Mouse (Mus musculus): ENCODE results near the gene Llph. TPM values are rescaled to one million over a fixed set of nuclear protein-coding genes. Genes with fewer than 3 reads are reported as not detected.

The Llph gene
- polyA plus RNA-seq, 1 experiment from 2014 or later = 47.8 TPM

DNA sequence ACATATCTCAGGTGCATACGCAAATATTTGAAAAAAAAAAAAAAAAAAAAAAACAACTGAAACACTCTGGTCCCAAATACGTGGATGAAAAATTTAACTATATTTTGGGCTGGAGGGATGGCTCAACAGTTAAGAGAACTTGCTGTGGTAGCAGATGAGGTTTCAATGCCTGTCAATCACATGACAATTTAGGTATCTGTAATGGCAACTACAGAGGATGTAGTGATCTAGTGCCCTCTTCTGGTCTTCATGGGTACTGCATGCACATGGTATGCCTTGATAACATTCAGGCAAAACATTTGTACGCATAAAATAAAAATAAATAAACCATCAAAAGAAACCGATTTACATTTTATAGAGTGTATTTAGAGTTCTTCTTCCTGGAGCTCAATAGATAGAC, 43.9 kb downstream of the Llph start:
- no peaks in the 10 kb centered on the region for H3K27me3 ChIP-seq (ENCODE audit: insufficient read depth, poor library complexity, severe bottlenecking)
- no peaks in the 10 kb centered on the region for H3K36me3 ChIP-seq
- H3K4me3 ChIP-seq = no peak overlapping the region
- H3K4me1 ChIP-seq = peaks cover 25% of the 10 kb centered on the region
- H3K27ac ChIP-seq = no peak overlapping the region
- H3K9me3 ChIP-seq = no peaks in the 10 kb centered on the region
- 73% methylated on average over 4 of the region's 4 CpGs for WGBS
- DNase-seq (ENCODE audit: low spot score) = no peak

DNA sequence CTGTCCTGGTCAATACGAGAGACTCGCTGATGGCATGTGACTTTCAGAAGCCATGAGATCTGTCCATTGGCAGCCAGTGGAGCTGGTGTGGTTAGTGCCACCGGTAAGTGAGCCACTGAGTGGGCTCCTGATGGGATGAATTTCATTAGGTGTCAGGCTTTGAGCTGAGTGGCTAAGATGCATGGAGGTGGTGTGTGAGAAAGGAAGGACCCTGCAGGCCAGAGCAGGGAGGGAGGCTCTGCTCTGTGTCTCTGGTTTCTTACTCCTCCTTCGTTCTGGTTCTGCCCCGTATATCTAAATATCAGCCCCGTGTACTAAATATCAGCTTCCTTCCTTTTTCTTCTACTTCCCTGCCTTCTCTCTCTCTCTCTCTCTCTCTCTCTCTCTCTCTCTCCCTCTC, 44.4 kb downstream of the Llph start:
- H3K9me3 ChIP-seq = no peaks in the 10 kb centered on the region
- no peaks in the 10 kb centered on the region for H3K27me3 ChIP-seq (ENCODE audit: insufficient read depth, poor library complexity, severe bottlenecking)
- no peaks in the 10 kb centered on the region for H3K36me3 ChIP-seq
- H3K4me3 ChIP-seq = no peak overlapping the region
- no peak for DNase-seq (ENCODE audit: low spot score)
- 53% methylated on average over 6 of the region's 6 CpGs for WGBS
- H3K27ac ChIP-seq = peak overlapping the region; percentile 78; the same call in 1 of the 2 replicates
- H3K4me1 ChIP-seq = peaks cover 25% of the 10 kb centered on the region

DNA sequence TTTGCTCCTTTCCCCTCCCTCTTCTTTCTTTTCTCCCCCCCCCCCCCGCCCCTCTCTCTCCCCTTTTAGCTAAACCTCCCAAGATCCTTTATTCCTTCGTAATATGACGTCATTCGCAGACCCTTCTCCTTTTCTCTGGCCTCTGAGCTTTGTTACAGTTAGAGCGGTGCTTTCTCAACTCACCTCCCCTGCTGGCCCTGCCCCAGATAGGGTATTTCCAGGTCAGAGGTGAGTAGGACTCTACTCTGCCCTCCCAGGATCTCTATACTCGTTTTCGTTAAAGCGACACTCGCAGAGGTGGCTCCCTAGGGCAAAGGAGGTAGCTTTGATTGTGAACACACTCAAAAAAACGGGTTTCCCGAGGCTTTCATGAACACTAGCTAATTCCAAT, 45.0 kb downstream of the Llph start:
- H3K27ac ChIP-seq = peak overlapping the region; percentile 78

DNA sequence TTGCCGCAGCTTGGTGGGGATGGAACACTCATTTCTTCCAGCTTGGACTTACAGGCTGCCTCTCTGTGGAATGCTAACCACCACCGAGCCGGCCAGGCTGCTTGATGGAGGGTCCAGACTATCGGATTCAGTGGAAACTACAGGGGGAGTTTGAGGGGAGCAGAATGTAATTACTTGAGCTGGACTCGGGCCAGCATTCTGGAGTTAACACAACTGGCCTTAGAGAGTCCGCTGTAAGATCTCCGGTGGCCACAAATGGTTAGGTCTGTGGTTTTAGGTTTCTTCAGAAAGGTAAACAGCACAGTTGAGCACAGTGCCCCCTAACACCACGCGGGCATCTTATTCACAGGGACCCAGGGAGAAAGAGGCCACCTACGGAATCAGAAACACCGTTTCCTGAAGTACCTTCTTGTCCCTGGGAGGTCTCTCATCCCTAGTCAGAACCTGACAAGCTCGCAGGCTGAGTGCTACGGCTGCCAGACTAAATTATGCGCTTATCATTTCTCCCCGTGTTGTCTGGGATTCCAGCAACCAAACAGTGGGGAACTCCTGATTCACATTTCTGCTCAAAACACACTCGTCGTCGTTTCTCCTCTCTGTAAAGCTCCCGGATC, 45.5 kb downstream of the Llph start:
- peaks cover 35% of the 10 kb centered on the region for H3K4me1 ChIP-seq
- H3K4me3 ChIP-seq = peak overlapping the region; percentile 46
- peak overlapping the region; percentile 78 for H3K27ac ChIP-seq
- DNase-seq (ENCODE audit: low spot score) = no peak
- no peaks in the 10 kb centered on the region for H3K27me3 ChIP-seq (ENCODE audit: insufficient read depth, poor library complexity, severe bottlenecking)
- WGBS = 9% methylated on average over 19 of the region's 19 CpGs
- no peaks in the 10 kb centered on the region for H3K36me3 ChIP-seq
- H3K9me3 ChIP-seq = no peaks in the 10 kb centered on the region

More for the DNA sequence above, 45.0 kb downstream of the Llph start:
- no peaks in the 10 kb centered on the region for H3K36me3 ChIP-seq
- peaks cover 30% of the 10 kb centered on the region for H3K4me1 ChIP-seq
- 13% methylated on average over 10 of the region's 11 CpGs for WGBS
- H3K4me3 ChIP-seq = peak overlapping the region; percentile 46
- no peaks in the 10 kb centered on the region for H3K27me3 ChIP-seq (ENCODE audit: insufficient read depth, poor library complexity, severe bottlenecking)
- DNase-seq (ENCODE audit: low spot score) = no peak
- H3K9me3 ChIP-seq = no peaks in the 10 kb centered on the region

DNA sequence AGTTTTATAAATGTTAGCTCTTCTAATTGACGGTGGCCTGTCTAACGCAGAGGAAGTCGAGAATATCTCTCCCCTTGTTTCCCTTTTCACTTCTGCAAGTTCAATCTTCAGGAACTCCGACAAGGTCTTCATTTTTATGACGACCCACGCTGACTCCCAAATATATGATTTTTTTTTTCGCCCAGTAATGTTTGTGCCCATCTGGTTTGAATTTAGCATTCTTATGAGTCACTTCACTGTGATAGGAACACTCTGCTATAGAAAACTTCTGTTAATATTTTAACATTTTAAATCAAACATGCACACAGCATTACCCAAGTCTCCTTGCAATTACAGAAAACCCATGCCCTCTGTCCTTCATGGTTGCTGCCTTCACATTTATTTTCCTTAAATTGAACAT, 46.5 kb downstream of the Llph start:
- H3K4me3 ChIP-seq = no peak overlapping the region
- H3K9me3 ChIP-seq = no peaks in the 10 kb centered on the region
- WGBS = 85% methylated on average over 7 of the region's 7 CpGs
- H3K27ac ChIP-seq = no peak overlapping the region
- no peak for DNase-seq (ENCODE audit: low spot score)
- H3K4me1 ChIP-seq = peaks cover 32% of the 10 kb centered on the region
- H3K36me3 ChIP-seq = no peaks in the 10 kb centered on the region
- H3K27me3 ChIP-seq (ENCODE audit: insufficient read depth, poor library complexity, severe bottlenecking) = no peaks in the 10 kb centered on the region

DNA sequence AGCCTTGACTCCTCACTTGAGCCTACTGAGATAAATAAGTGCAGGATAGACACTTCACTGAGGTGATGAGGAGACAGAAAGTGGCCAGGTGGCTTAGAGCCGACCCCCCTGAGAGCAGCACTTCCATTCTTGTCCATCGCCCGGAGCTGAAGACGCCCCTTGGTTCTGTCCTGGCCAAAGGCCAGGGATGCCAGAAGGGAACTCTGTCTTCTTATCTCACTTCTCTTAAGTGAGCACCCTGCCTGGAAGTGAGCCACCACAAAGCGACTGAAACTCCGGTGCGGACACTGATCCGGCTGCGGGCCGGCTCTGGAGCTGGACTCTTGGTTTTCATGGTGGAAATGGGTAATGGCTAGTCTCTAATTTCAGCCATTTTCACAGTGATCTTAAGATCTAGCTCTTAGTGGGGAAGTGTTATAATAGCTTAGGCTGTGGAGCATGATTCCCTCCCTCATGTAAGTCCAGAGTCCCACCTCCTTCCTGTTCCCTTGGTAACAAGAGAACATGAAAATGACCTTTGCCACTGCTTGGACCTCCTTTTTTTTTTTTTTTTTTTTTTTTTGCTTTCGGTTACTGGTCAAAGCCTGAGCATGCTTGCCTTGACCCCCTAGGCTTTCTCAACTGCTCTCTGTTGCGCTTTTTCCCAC, 52.7 kb downstream of the Llph start:
- H3K27ac ChIP-seq = 0 out of 2 replicates have a peak overlapping the region, but pooled peaks have one; percentile 39
- peak; percentile 84 for DNase-seq (ENCODE audit: low spot score)
- no peak overlapping the region for H3K4me3 ChIP-seq
- H3K27me3 ChIP-seq (ENCODE audit: insufficient read depth, poor library complexity, severe bottlenecking) = no peaks in the 10 kb centered on the region
- peaks cover 34% of the 10 kb centered on the region for H3K4me1 ChIP-seq
- H3K36me3 ChIP-seq = no peaks in the 10 kb centered on the region
- H3K9me3 ChIP-seq = no peaks in the 10 kb centered on the region
- 28% methylated on average over 12 of the region's 12 CpGs for WGBS

DNA sequence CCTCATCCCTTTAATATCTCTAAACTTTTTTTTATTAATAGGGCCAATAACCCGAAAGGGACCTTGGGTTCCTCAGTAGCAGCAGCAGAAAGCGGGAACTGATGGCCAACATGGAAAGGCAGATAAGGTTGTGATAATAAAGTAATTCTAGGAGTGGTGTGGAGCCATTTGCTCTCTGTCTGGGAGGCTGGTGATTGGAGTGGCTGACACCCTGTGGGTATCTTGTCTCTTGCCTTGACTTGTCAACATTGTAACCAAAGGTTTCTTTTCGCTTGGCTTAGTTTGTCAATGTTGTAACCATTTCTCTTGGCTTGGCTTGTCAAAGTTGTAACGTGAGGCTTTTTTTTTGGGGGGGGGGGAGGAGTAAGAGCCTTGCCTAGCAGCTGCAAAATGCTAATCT, 53.5 kb downstream of the Llph start:
- no peak overlapping the region for H3K27ac ChIP-seq
- H3K9me3 ChIP-seq = no peaks in the 10 kb centered on the region
- H3K36me3 ChIP-seq = no peaks in the 10 kb centered on the region
- no peak for DNase-seq (ENCODE audit: low spot score)
- H3K4me1 ChIP-seq = peaks cover 34% of the 10 kb centered on the region
- no peak overlapping the region for H3K4me3 ChIP-seq
- no peaks in the 10 kb centered on the region for H3K27me3 ChIP-seq (ENCODE audit: insufficient read depth, poor library complexity, severe bottlenecking)
- 14% methylated on average over 4 of the region's 4 CpGs for WGBS

DNA sequence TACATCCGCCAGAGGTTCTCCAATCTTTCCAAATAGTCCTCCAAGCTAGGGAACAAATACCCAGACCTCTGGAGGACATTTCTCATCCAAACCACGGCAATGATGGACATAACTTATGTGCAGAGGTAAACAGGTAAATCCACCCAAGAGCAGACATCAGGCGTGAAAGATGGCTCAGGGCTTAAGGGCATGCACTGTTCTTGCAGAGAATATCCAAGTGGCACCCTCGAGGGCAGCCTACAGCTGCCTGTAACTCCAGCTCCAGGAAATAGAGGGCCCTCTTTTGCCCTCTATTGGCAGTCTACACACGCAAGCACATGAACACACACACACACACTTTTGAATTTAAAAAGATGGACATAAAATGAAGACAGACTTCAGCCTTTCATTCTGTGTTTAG, 54.8 kb downstream of the Llph start:
- peak; percentile 57 for DNase-seq (ENCODE audit: low spot score)
- 85% methylated on average over 5 of the region's 5 CpGs for WGBS
- Histone ChIP-seq H3K9me3 (no peaks in the 10 kb centered on the region), H3K27ac (no peak overlapping the region), H3K36me3 (no peaks in the 10 kb centered on the region), H3K4me1 (peaks cover 30% of the 10 kb centered on the region), H3K4me3 (no peak overlapping the region), H3K27me3 (ENCODE audit: insufficient read depth, poor library complexity, severe bottlenecking) (no peaks in the 10 kb centered on the region)

Other genes starting within 250 kb of the Llph start
- gene Helb, start 114.1 kb upstream of the Llph start, polyA plus RNA-seq (2016; fragmentation: Nextera tagmentation; extraction: Ambion mirVana) = 5.0 and 7.4 TPM in 2 replicates
- 106 and 119 TPM in 2 replicates for gene Tmbim4, start 25.5 kb upstream of the Llph start, polyA plus RNA-seq (2016; fragmentation: Nextera tagmentation; extraction: Ambion mirVana)
- 0.22 and 0.24 TPM in 2 replicates for gene Irak3, start 24.9 kb upstream of the Llph start, polyA plus RNA-seq (2016; fragmentation: Nextera tagmentation; extraction: Ambion mirVana)
- 33.2 and 82.1 TPM in 2 replicates for gene Hmga2, start 249.4 kb downstream of the Llph start, polyA plus RNA-seq (2016; fragmentation: Nextera tagmentation; extraction: Ambion mirVana)